Comparison of ENCODE assay signal across 12 mouse cellular contexts in the genomic region with DNA sequence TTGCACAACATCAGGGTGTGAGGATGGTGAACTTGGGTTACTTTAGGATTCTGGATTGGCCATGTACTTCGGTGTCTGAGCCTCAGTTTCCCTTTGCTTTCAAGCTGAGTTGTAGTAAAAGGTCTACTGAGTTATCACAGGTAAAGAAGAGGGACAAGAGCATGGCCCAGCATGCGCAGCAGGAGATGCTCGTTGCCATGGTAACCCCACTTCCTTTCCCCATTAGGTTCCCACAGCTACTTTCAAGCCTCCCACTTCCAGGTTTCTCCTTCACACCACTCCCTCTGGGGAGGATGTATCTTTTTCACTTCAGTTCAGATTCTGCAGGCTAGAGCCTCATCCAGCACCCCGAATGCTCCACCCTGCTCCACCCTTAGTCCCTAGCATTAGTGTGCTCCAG. TPM values are rescaled to one million over a fixed set of nuclear protein-coding genes. Genes with fewer than 3 reads are reported as not detected.
A peak's percentile ranks its signal among the peaks of the same experiment; 100 is the strongest.
DNase-seq lines count a peak whose midpoint lies in the region; ATAC-seq lines count a peak whose summit lies in the region.
"Had no signal": no experiment of that assay in that cellular context is flagged by ENCODE, and none has a peak within 500 bp of the region (broad histone marks: within the 10 kb centered on the region; RNA-seq: fewer than 3 reads in every experiment).

No protein-coding gene starts in this region.

- peak; percentile 73 to 86 for DNase-seq in frontal cortex, adult 2 months (ENCODE audit: extremely low spot score in 1 of 2, low spot score in 1 of 2)
- DNase-seq in frontal cortex, postnatal 25 days (ENCODE audit: low spot score in 2 of 2), result no peak
- peak; percentile 18 for DNase-seq in thymus, postnatal 0 days (ENCODE audit: low spot score)
- no peak for DNase-seq in thymus, postnatal 4 days
- DNase-seq in telencephalon, adult 2 months (ENCODE audit: low read depth, low spot score), result peak; percentile 90
- DNase-seq: adrenal gland, postnatal 10 days; cerebellum, adult 18-20 months; gastrocnemius, postnatal 14 days; liver, postnatal 0 days had no signal

- peak; percentile 54 for ATAC-seq in inflammation-experienced regulatory T-cells, adult 6 months
- no peak for ATAC-seq in megakaryocyte progenitor cell, adult 5-6 weeks (replicated peaks; ENCODE audit: poor library complexity)
- no peak for ATAC-seq in activated CD4-positive, CD25-positive, alpha-beta regulatory T cell, adult 4 months
- ATAC-seq: liver, postnatal 0 days had no signal

RNA-seq across cellular contexts. Expression of a gene that starts 9.8 kb away (rescaled TPM):
- polyA plus RNA-seq in frontal cortex, adult 2 months (2012; rRNA removed), result 16.0 and 17.5 TPM in 2 replicates
- polyA plus RNA-seq in thymus, postnatal 0 days (2015; fragmentation: Nextera tagmentation; extraction: Ambion mirVana), result 3.3 and 3.7 TPM in 2 replicates
- 1 to 10 TPM in 1 of 3 experiments, under 1 TPM in 2; 0.72 to 1.0 (median 0.95) TPM for polyA plus RNA-seq in inflammation-experienced regulatory T-cells, adult 6 months (2017; shearing (Covaris generic))
- total RNA-seq in megakaryocyte progenitor cell, adult 5-6 weeks (2015), result 22.7 and 24.6 TPM in 2 replicates
- total RNA-seq in megakaryocyte progenitor cell, adult 5-6 weeks (2017), result 8.4 and 11.4 TPM in 2 replicates
- 1 to 10 TPM in 1 of 2 experiments, under 1 TPM in 1; 0.66 to 1.2 TPM for polyA plus RNA-seq in activated CD4-positive, CD25-positive, alpha-beta regulatory T cell, adult 4 months (2017; shearing (Covaris generic))

RNA-seq across cellular contexts. Expression of a gene that starts 27.5 kb away (rescaled TPM):
- 22.9 and 23.5 TPM in 2 replicates for polyA plus RNA-seq in frontal cortex, adult 2 months (2012; rRNA removed)
- polyA plus RNA-seq in thymus, postnatal 0 days (2015; fragmentation: Nextera tagmentation; extraction: Ambion mirVana), result 16.7 and 17.5 TPM in 2 replicates
- polyA plus RNA-seq in inflammation-experienced regulatory T-cells, adult 6 months (2017; shearing (Covaris generic)), result 10 to 100 TPM; 14.6 to 23.4 (median 15.2) TPM
- total RNA-seq in megakaryocyte progenitor cell, adult 5-6 weeks (2015), result 8.0 and 8.8 TPM in 2 replicates
- 8.0 and 10.5 TPM in 2 replicates for total RNA-seq in megakaryocyte progenitor cell, adult 5-6 weeks (2017)
- 10 to 100 TPM; 16.4 TPM for polyA plus RNA-seq in activated CD4-positive, CD25-positive, alpha-beta regulatory T cell, adult 4 months (2017; shearing (Covaris generic))

Comparison
In these comparisons a context has a peak if more than half of its experiments do, and no peak if none do; other contexts are left out.
1. DNase-seq: peak in frontal cortex, adult 2 months (2 of 2), thymus, postnatal 0 days (single experiment) and telencephalon, adult 2 months (single experiment); none in frontal cortex, postnatal 25 days (0 of 2) and thymus, postnatal 4 days (single experiment).